Mouse (Mus musculus) central nervous system, embryonic 18 days (tissue): ENCODE results near the gene Tom1l1. TPM values are rescaled to one million over a fixed set of nuclear protein-coding genes. Genes with fewer than 3 reads are reported as not detected.

Experiments
- polyA plus RNA-seq: library from polyadenylated mRNA; depleted of rRNA; stranded (reverse); fragments of >200 nt; gene quantifications from 2 replicates; pipeline ENCODE4 v1.2.3, GENCODE M21; 2012; rRNA removed

Tom1l1 gene
- polyA plus RNA-seq = 7.2 and 9.9 TPM in 2 replicates

GRCm38 (mm10) chr11:90687460-90688416 lies at the start of gene Tom1l1:
Gene Tom1l1 (minus strand): TSS chr11:90688366.

GRCm38 (mm10) chr11:90637440-90638311 lies 50.5 kb downstream of the Tom1l1 start, which contains the start of the genes Stxbp4 and Cox11:
Gene Stxbp4 (minus strand): TSS chr11:90638084.
Gene Cox11 (plus strand): TSS chr11:90638173.

Other genes starting within 250 kb of the Tom1l1 start
- gene Stxbp4, start 50.3 kb downstream of the Tom1l1 start, polyA plus RNA-seq = 5.9 and 6.6 TPM in 2 replicates
- gene Cox11, start 50.2 kb downstream of the Tom1l1 start, polyA plus RNA-seq = 32.1 and 35.2 TPM in 2 replicates